Mouse (Mus musculus): Measurements from ENCODE around the gene 2310034C09Rik.
"Not testable (repeated sequence)": the region's sequence is repeated elsewhere in the genome, so short reads cannot be mapped to it uniquely, and the experiment has no call there.

2310034C09Rik gene

GRCm38 (mm10) chr16:88758547-88758946, at the start of gene 2310034C09Rik:
Gene 2310034C09Rik, plus strand, starts transcription at chr16:88758847.
- DNase-seq (ENCODE audit: low spot score in 2 of 2): not testable (repeated sequence)

GRCm38 (mm10) chr16:88710757-88711156, 47.9 kb upstream of the 2310034C09Rik start:
- no peak for DNase-seq (ENCODE audit: low spot score in 2 of 2)

GRCm38 (mm10) chr16:88711245-88711644, 47.4 kb upstream of the 2310034C09Rik start:
- no peak for DNase-seq (ENCODE audit: low spot score in 2 of 2)

- DNase-seq (ENCODE audit: low spot score in 2 of 2): no peak
These were observed 42.1 kb upstream of the 2310034C09Rik start for GRCm38 (mm10) chr16:88716549-88716948.

GRCm38 (mm10) chr16:88720031-88720430, 38.6 kb upstream of the 2310034C09Rik start:
- DNase-seq (ENCODE audit: low spot score in 2 of 2): no peak

- DNase-seq (ENCODE audit: low spot score in 2 of 2): no peak
These were observed 29.8 kb upstream of the 2310034C09Rik start, which contains the start of gene Krtap13-1 for GRCm38 (mm10) chr16:88728812-88729275. Gene Krtap13-1, plus strand, starts transcription at chr16:88728862.

- no peak for DNase-seq (ENCODE audit: low spot score in 2 of 2)
These were observed 23.3 kb upstream of the 2310034C09Rik start for GRCm38 (mm10) chr16:88735391-88735790.

GRCm38 (mm10) chr16:88744750-88745340, 13.8 kb upstream of the 2310034C09Rik start:
- no peak for DNase-seq (ENCODE audit: low spot score in 2 of 2)

GRCm38 (mm10) chr16:88747943-88748342, 10.7 kb upstream of the 2310034C09Rik start:
- no peak for DNase-seq (ENCODE audit: low spot score in 2 of 2)

GRCm38 (mm10) chr16:88751535-88751934, 7.1 kb upstream of the 2310034C09Rik start, which contains the start of gene Krtap13:
Gene Krtap13, minus strand, starts transcription at chr16:88751635.
- DNase-seq (ENCODE audit: low spot score in 2 of 2): not testable (repeated sequence)

- no peak for DNase-seq (ENCODE audit: low spot score in 2 of 2)
These were observed 15.5 kb downstream of the 2310034C09Rik start, which contains the start of gene 2310057N15Rik for GRCm38 (mm10) chr16:88774106-88774505. Gene 2310057N15Rik, minus strand, starts transcription at chr16:88774206.

GRCm38 (mm10) chr16:88777596-88777995, 18.9 kb downstream of the 2310034C09Rik start, which contains the start of gene Gm5965:
Gene Gm5965, plus strand, starts transcription at chr16:88777896.
- no peak for DNase-seq (ENCODE audit: low spot score in 2 of 2)

- no peak for DNase-seq (ENCODE audit: low spot score in 2 of 2)
These were observed 28.1 kb downstream of the 2310034C09Rik start for GRCm38 (mm10) chr16:88786786-88787185.
